Comparison of ENCODE assay signal across 9 mouse cellular contexts in genomic region chr12:73045724-73046606, GRCm38 (mm10). TPM values are rescaled to one million over a fixed set of nuclear protein-coding genes. Genes with fewer than 3 reads are reported as not detected.
DNase-seq lines count a peak whose midpoint lies in the region; ATAC-seq and TF ChIP-seq lines count a peak whose summit lies in the region.
"Had no signal": no experiment of that assay in that cellular context is flagged by ENCODE, and none has a peak within 500 bp of the region (broad histone marks: within the 10 kb centered on the region; RNA-seq: fewer than 3 reads in every experiment).

No protein-coding gene starts in this region.

- H3K4me1 ChIP-seq in embryonic fibroblast, embryonic 13.5 days (ENCODE audit: control insufficient read depth, insufficient read depth, low read length), result no peaks in the 10 kb centered on the region
- peaks cover 13% of the 10 kb centered on the region for H3K4me1 ChIP-seq in hindbrain, embryonic 12.5 days
- peaks cover 38% of the 10 kb centered on the region for H3K4me1 ChIP-seq in midbrain, embryonic 10.5 days

- no peak for TF ChIP-seq CTCF in embryonic fibroblast, embryonic 13.5 days (IDR thresholded peaks at IDR 0.05; ENCODE audit: borderline replicate concordance, insufficient read depth, low read length)

- H3K9ac ChIP-seq in hindbrain, embryonic 12.5 days, result peak overlapping the region; percentile 72

- peaks cover 89% of the 10 kb centered on the region for H3K27me3 ChIP-seq in hindbrain, embryonic 12.5 days
- peaks cover 100% of the 10 kb centered on the region for H3K27me3 ChIP-seq in midbrain, embryonic 10.5 days (ENCODE audit: low read depth, poor library complexity, severe bottlenecking)

- no peaks in the 10 kb centered on the region for H3K9me3 ChIP-seq in hindbrain, embryonic 12.5 days (replicated peaks)
- no peaks in the 10 kb centered on the region for H3K9me3 ChIP-seq in midbrain, embryonic 10.5 days (replicated peaks)

- no peaks in the 10 kb centered on the region for H3K36me3 ChIP-seq in hindbrain, embryonic 12.5 days
- no peaks in the 10 kb centered on the region for H3K36me3 ChIP-seq in midbrain, embryonic 10.5 days

- peak overlapping the region; percentile 9 for H3K27ac ChIP-seq in embryonic fibroblast, embryonic 13.5 days (ENCODE audit: insufficient read depth, low read length)
- peak overlapping the region; percentile 78 for H3K27ac ChIP-seq in hindbrain, embryonic 12.5 days
- H3K27ac ChIP-seq in midbrain, embryonic 10.5 days (replicated peaks), result peak overlapping the region; percentile 24; the same call in 1 of the 2 replicates

- H3K4me3 ChIP-seq in embryonic fibroblast, embryonic 13.5 days (ENCODE audit: insufficient read depth, low read length), result peak overlapping the region; percentile 71
- peak overlapping the region; percentile 43 for H3K4me3 ChIP-seq in hindbrain, embryonic 12.5 days
- H3K4me3 ChIP-seq in midbrain, embryonic 10.5 days, result peak overlapping the region; percentile 50

- WGBS in hindbrain, embryonic 12.5 days, result under 1% methylated on average over 84 of the region's 85 CpGs
- under 1% methylated on average over 85 of the region's 85 CpGs for WGBS in midbrain, embryonic 10.5 days

- ATAC-seq in hindbrain, embryonic 12.5 days (ENCODE audit: low FRiP score), result no peak; the same call in 1 of the 2 replicates

- DNase-seq in adrenal gland, postnatal 14 days, result peak; percentile 12
- DNase-seq in adrenal gland, postnatal 4 days (ENCODE audit: low spot score in 2 of 2), result no peak
- peak; percentile 29 to 38 for DNase-seq in B cell, adult 2 months
- peak; percentile 56 for DNase-seq in midbrain, embryonic 10.5 days (ENCODE audit: low spot score)
- no peak for DNase-seq in cerebellum, adult 8-10 months
- no peak for DNase-seq in left cerebral cortex, adult 9 months (ENCODE audit: low spot score in 2 of 2)

- TF ChIP-seq POLR2A in embryonic fibroblast, embryonic 13.5 days (IDR thresholded peaks at IDR 0.05; ENCODE audit: low read depth, low read length), result no peak; the same call in 1 of the 2 replicates

- H3K4me2 ChIP-seq in hindbrain, embryonic 12.5 days (replicated peaks), result peak overlapping the region; percentile 51

RNA-seq across cellular contexts. Expression of gene Six1, which starts 7.7 kb away (rescaled TPM):
- 4.3 and 5.2 TPM in 2 replicates for total RNA-seq in adrenal gland, postnatal 14 days (2021)
- total RNA-seq in adrenal gland, postnatal 4 days (2021), result 1 to 10 TPM; 4.0 to 5.6 TPM
- polyA plus RNA-seq in embryonic fibroblast, embryonic 13.5 days (2011; ENCODE audit: insufficient read length, low read depth, missing spikeins), result 17.4 and 31.3 TPM in 2 replicates
- polyA plus RNA-seq in hindbrain, embryonic 12.5 days (2016; fragmentation: Nextera tagmentation; extraction: Ambion mirVana), result 36.0 and 36.9 TPM in 2 replicates
- 8.3 and 8.5 TPM in 2 replicates for polyA plus RNA-seq in midbrain, embryonic 10.5 days (2016; fragmentation: Nextera tagmentation; extraction: Ambion mirVana)
- total RNA-seq: MEL had no signal

Comparison
In these comparisons a context has a peak if more than half of its experiments do, and no peak if none do; other contexts are left out.
1. DNase-seq: peak in adrenal gland, postnatal 14 days (single experiment), B cell, adult 2 months (2 of 2) and midbrain, embryonic 10.5 days (single experiment); none in adrenal gland, postnatal 4 days (0 of 2), cerebellum, adult 8-10 months (single experiment) and left cerebral cortex, adult 9 months (0 of 2).
2. H3K27ac ChIP-seq: peak in every context shown above with its lines; median percentile 78 in hindbrain, embryonic 12.5 days; 24 in midbrain, embryonic 10.5 days; 9 in embryonic fibroblast, embryonic 13.5 days.
3. Peak in every context shown above with its lines, with median percentiles within 50 percentile points of each other: H3K4me3 ChIP-seq.